Mouse (Mus musculus) heart, adult 2 months (tissue): Measurements from ENCODE around the gene Rap1gap2. TPM values are rescaled to one million over a fixed set of nuclear protein-coding genes. Genes with fewer than 3 reads are reported as not detected.

Source experiments
- DNase-seq, 2 experiments: peaks; one replicate each; pipeline ENCODE4 v3.0.0; 2021
- H3K27ac ChIP-seq: fragments of 200-600 bp; 2 replicates; pipeline ENCODE4 v1.8.1; 2022
- H3K27me3 ChIP-seq: fragments of 200-500 bp; 2 replicates; pipeline ENCODE4 v1.6.1; 2012; ENCODE audit warnings: mild to moderate bottlenecking, low read length, inconsistent platforms, mixed read lengths; ENCODE audit not compliant: control insufficient read depth, insufficient read depth
- H3K36me3 ChIP-seq: fragments of 200-500 bp; 2 replicates; pipeline ENCODE4 v1.6.1; 2012; ENCODE audit warnings: low read length, inconsistent platforms; ENCODE audit not compliant: control insufficient read depth, insufficient read depth
- H3K4me1 ChIP-seq: fragments of 200-500 bp; 2 replicates; pipeline ENCODE4 v1.6.1; 2011; ENCODE audit warnings: low read length; ENCODE audit not compliant: control insufficient read depth, insufficient read depth
- H3K4me3 ChIP-seq: fragments of 200-600 bp; 2 replicates; pipeline ENCODE4 v1.8.1; 2022
- H3K79me2 ChIP-seq: fragments of 200-500 bp; replicated peaks from 2 replicates; pipeline ENCODE4 v1.6.1; 2012; ENCODE audit warnings: mild to moderate bottlenecking, inconsistent platforms, low read length, moderate library complexity, mixed read lengths; ENCODE audit not compliant: control insufficient read depth, insufficient read depth
- H3K9ac ChIP-seq: fragments of 200-500 bp; 2 replicates; pipeline ENCODE4 v1.6.1; 2012; ENCODE audit warnings: low read depth, mild to moderate bottlenecking, control low read depth, inconsistent platforms, low read length, mixed read lengths
- CTCF ChIP-seq: fragments of 200-600 bp; IDR thresholded peaks from 2 replicates; pipeline ENCODE4 v1.8.1; 2022; ENCODE audit warnings: antibody characterized with exemption, mild to moderate bottlenecking, moderate library complexity
- EP300 ChIP-seq: fragments of 200-500 bp; IDR thresholded peaks from 2 replicates; pipeline ENCODE4 v1.6.1; 2011; ENCODE audit warnings: low read depth, low read length, control low read depth; ENCODE audit not compliant: insufficient read depth
- POLR2A ChIP-seq: fragments of 200-500 bp; IDR thresholded peaks from 2 replicates; pipeline ENCODE4 v1.6.1; 2011; ENCODE audit warnings: mild to moderate bottlenecking, low read depth, low read length, control low read depth; ENCODE audit not compliant: insufficient read depth
- WGBS: fragments of 180-500 bp; shearing (Covaris S2); methylation state at CpG from one replicate; pipeline ENCODE4 v1.1.7; 2018; 5-methylcytosine and 5-hydroxymethylcytosine counted together
- intact Hi-C: fragments of 180-260 bp; cut with DNase I; formaldehyde crosslinking; loops from one replicate; pipeline ENCODE4 v1.15.1; 2025
- polyA plus RNA-seq: library from polyadenylated mRNA; depleted of rRNA; stranded (reverse); fragments of >200 nt; gene quantifications from 2 replicates; pipeline ENCODE4 v1.2.3, GENCODE M21; 2012
- total RNA-seq, 2 experiments: library from RNA; stranded (reverse); gene quantifications; 2 replicates each; pipeline ENCODE4 v1.2.3; 2021

Gene Rap1gap2
- total and polyA plus RNA-seq, 3 experiments, result 43.9 to 88.9 (median 82.7) TPM

DNA sequence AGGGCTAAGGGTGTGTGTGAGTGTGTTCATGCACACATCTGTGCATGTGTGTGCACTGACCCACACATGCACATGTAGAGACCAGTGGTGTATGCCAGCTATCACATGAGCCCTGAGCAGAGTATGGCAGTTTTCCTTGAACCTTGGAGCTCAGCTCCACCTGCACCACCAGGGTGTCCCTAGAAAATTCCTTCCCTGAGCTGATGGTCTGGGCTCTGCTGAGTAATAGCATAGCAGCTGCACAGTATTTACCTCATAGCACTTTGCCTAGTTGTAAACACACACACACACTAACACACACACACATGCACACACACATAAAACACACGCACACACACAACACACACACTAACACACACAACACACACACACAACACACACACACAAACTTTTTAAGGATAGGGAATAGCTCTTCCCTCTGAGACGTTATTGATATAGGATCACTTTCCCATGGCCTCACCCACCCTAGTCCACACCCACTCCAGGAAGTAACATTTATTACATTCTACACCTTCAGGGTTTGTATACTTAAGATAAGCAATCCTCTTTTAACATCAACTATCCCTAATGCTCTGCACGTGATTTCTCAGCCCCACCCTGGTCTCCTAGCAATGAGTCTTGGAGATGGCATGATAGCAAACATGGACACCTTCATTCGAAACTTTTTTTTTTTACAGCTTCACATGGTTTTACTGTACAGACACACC lies 13.3 kb downstream of the Rap1gap2 start:
- Histone ChIP-seq H3K36me3 (no peaks in the 10 kb centered on the region), H3K4me1 (no peaks in the 10 kb centered on the region), H3K9ac (no peak overlapping the region), H3K27ac (no peak overlapping the region), H3K79me2 (no peaks in the 10 kb centered on the region), H3K4me3 (no peak overlapping the region), H3K27me3 (no peaks in the 10 kb centered on the region)
- WGBS, result 60% methylated on average over 4 of the region's 4 CpGs
- TF ChIP-seq CTCF (no peak), EP300 (no peak), POLR2A (no peak)
- intact Hi-C loops, result no loop called here
- DNase-seq, result no peak

DNA sequence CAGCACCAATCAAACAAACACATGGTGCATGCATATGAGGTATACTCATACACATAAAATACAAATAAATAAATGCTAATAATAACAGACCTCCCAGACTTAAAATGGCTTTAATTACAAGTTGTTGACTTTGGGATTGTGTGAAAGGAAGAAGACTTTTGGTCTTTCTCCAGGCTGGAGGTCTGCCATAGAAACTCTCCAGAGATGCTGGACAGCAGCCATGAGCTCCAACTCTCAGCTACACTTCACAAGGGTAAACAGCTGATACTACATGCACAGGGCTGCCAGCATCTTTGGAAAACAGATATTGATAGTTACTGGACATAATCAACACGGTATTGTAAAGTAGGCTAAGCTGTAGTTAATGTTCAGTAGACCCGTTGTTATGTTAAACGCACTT lies 18.5 kb downstream of the Rap1gap2 start:
- 54% methylated on average over 3 of the region's 3 CpGs for WGBS
- Histone ChIP-seq H3K27ac (no peak overlapping the region), H3K4me1 (no peaks in the 10 kb centered on the region), H3K9ac (no peak overlapping the region), H3K27me3 (peaks cover 9% of the 10 kb centered on the region), H3K79me2 (no peaks in the 10 kb centered on the region), H3K4me3 (no peak overlapping the region), H3K36me3 (no peaks in the 10 kb centered on the region)
- DNase-seq, result no peak
- intact Hi-C loops, result no loop called here
- no peak for TF ChIP-seq EP300
- no peak for TF ChIP-seq CTCF
- TF ChIP-seq POLR2A, result no peak

DNA sequence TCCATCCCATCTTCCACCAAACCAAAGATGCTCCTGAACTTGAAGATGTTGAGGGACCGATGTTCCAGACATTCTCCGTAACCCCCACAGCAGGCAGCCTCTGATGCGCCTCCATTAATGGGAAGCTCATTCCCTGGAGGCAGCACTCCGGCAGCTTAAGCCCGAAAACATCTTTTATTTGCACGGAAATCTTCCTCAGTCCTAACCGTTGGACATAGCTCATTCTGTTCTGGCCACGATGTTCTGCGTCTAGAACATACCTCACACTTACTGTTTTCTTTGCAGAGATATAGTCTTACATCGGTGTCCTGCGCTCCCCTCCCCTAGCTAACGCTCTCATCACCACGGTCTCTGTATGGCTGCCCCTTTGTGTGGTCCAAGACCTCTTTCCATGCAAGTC lies 20.0 kb downstream of the Rap1gap2 start:
- Histone ChIP-seq H3K4me1 (no peaks in the 10 kb centered on the region), H3K27me3 (peaks cover 9% of the 10 kb centered on the region), H3K79me2 (no peaks in the 10 kb centered on the region), H3K27ac (no peak overlapping the region), H3K9ac (no peak overlapping the region), H3K36me3 (no peaks in the 10 kb centered on the region), H3K4me3 (no peak overlapping the region)
- intact Hi-C loops, result no loop called here
- 38% methylated on average over 13 of the region's 13 CpGs for WGBS
- no peak for DNase-seq
- no peak for TF ChIP-seq CTCF
- TF ChIP-seq EP300, result no peak
- no peak for TF ChIP-seq POLR2A

DNA sequence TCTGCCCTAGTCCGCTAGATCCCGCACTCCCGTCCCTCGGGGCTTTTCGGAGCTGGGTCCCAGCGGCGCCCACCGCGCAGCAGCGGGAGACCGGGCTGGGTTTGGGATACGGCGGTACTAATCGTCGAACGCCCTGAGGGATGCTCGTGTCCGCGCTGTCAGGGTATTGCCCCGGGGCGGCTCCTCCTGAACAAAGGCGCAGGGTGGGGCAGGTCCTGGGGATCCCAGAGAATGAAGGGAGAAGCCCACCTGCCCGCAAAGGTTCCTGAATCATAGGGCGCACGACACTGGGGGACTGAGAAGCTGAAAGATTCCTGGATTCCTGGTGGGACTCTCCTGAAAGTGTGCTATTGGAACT lies 20.5 kb downstream of the Rap1gap2 start:
- Histone ChIP-seq H3K79me2 (no peaks in the 10 kb centered on the region), H3K9ac (no peak overlapping the region), H3K4me1 (no peaks in the 10 kb centered on the region), H3K4me3 (no peak overlapping the region), H3K27me3 (peaks cover 9% of the 10 kb centered on the region), H3K36me3 (no peaks in the 10 kb centered on the region), H3K27ac (no peak overlapping the region)
- WGBS, result 2% methylated on average over 25 of the region's 25 CpGs
- no peak for TF ChIP-seq CTCF
- TF ChIP-seq POLR2A, result no peak
- TF ChIP-seq EP300, result no peak
- DNase-seq, result no peak
- intact Hi-C loops, result no loop called here

DNA sequence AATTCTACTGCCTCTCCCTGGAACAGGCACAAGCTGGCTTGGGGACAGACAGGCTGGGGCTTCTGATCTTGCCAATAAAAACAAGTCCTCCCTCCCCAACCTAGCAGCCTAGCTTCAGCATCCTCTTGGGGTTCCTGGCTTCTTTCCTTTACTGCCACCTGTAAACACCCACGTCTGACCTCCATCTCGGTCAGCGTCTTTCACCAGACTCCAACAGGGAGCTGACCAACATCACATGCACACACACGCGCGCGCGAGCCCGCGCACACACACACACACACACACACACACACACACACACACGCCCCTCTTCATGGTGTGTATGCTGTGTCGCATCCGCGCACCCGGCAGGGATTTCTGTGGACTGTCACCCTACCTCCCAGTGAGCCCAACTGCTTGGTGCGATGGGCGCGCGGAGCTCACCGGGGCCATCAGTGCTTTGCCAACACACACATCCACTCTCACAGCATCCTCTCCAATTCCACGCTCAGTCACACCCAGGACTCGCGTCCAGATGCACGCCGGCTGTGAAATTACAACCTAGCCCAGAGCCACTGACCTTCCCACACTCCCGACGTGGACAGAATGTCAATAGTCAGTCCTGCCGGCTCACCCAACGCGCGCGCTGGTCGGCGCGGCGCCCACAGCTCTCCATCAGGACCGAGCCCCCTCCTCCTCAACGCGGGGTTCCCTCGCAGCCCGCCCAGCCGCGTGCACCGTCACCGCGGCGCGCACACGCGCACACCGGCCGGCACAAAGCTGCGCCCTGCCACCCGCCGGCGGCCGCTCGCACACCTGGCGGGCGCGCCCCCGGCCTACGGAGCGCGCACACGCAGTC lies 21.1 kb downstream of the Rap1gap2 start:
- Histone ChIP-seq H3K79me2 (no peaks in the 10 kb centered on the region), H3K36me3 (no peaks in the 10 kb centered on the region), H3K4me1 (no peaks in the 10 kb centered on the region), H3K27ac (no peak overlapping the region), H3K27me3 (peaks cover 9% of the 10 kb centered on the region), H3K4me3 (no peak overlapping the region), H3K9ac (no peak overlapping the region)
- DNase-seq, result no peak
- intact Hi-C loops, result no loop called here
- no peak for TF ChIP-seq POLR2A
- no peak for TF ChIP-seq CTCF
- no peak for TF ChIP-seq EP300
- 5% methylated on average over 66 of the region's 66 CpGs for WGBS

DNA sequence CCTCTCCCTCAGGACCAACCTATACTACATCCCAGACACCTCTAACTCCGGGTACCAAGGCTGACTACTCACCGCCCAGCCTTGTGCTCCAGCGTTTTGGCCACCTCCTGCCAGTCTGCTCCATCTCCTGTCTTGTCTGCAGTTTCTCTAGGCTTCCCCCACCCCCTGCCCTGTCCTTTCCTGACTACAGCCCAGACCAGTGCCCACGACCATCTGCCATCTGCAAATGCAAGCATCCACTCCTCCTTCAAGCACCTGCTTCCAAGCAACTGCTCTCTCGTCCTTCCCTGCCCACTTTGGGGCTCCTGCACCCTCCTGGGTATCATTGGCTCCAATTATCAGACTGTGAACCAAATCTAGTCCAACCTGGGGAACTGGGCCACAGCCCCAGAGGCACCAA lies 24.3 kb downstream of the Rap1gap2 start:
- DNase-seq, result no peak
- Histone ChIP-seq H3K4me1 (no peaks in the 10 kb centered on the region), H3K27me3 (peaks cover 9% of the 10 kb centered on the region), H3K79me2 (no peaks in the 10 kb centered on the region), H3K4me3 (no peak overlapping the region), H3K9ac (no peak overlapping the region), H3K27ac (no peak overlapping the region), H3K36me3 (no peaks in the 10 kb centered on the region)
- TF ChIP-seq EP300 (no peak), CTCF (no peak), POLR2A (no peak)
- intact Hi-C loops, result no loop called here
- WGBS, result 54% methylated on average over 5 of the region's 5 CpGs
